1 mouse cellular context compared by ENCODE assay signal in genomic region chr8:84147324-84147766, GRCm38 (mm10).
TF ChIP-seq lines count a peak whose summit lies in the region.

No protein-coding gene starts in this region.

TF ChIP-seq in CH12.LX, 34 proteins besides CTCF, POLR2A, EP300 and RAD21 (continued from another document):
- TF ChIP-seq E2F4 (IDR thresholded peaks at IDR 0.05; ENCODE audit: insufficient replicate concordance, low read depth, low read length) (no peak), SMC3 (IDR thresholded peaks at IDR 0.05; ENCODE audit: low read depth, low read length) (no peak), ZKSCAN1 (IDR thresholded peaks at IDR 0.05; ENCODE audit: borderline replicate concordance, low read depth, low read length) (no peak), ZMIZ1 (IDR thresholded peaks at IDR 0.05; ENCODE audit: low read depth, low read length) (no peak), CHD2 (IDR thresholded peaks at IDR 0.05; ENCODE audit: low read length) (no peak), TCF12 (IDR thresholded peaks at IDR 0.05; ENCODE audit: low read depth, low read length) (no peak), KAT2A (IDR thresholded peaks at IDR 0.05; ENCODE audit: insufficient replicate concordance, low read length) (no peak), SIN3A (IDR thresholded peaks at IDR 0.05; ENCODE audit: low read length) (no peak)
